Mouse (Mus musculus) liver, adult 2 months (tissue): ENCODE measurements around the gene N6amt1. TPM values are rescaled to one million over a fixed set of nuclear protein-coding genes. Genes with fewer than 3 reads are reported as not detected.

Experiments used
- DNase-seq: peaks from one replicate; pipeline ENCODE4 v3.0.0-alpha.2; 2011; ENCODE audit warnings: low read depth, low spot score; ENCODE audit errors: extremely low read depth
- H3K27ac ChIP-seq: fragments of 200-500 bp; replicated peaks from 2 replicates; pipeline ENCODE4 v1.5.1; 2012; ENCODE audit warnings: low read depth, mild to moderate bottlenecking, control low read depth, inconsistent platforms, low read length; ENCODE audit not compliant: insufficient read depth
- H3K27me3 ChIP-seq: fragments of 200-500 bp; 2 replicates; pipeline ENCODE4 v1.6.1; 2012; ENCODE audit warnings: mild to moderate bottlenecking, moderate library complexity, low read length, inconsistent platforms; ENCODE audit not compliant: control insufficient read depth, insufficient read depth
- H3K36me3 ChIP-seq: fragments of 200-500 bp; 2 replicates; pipeline ENCODE4 v1.6.1; 2012; ENCODE audit warnings: low read length, inconsistent platforms; ENCODE audit not compliant: control insufficient read depth, insufficient read depth
- H3K4me1 ChIP-seq: fragments of 200-500 bp; 2 replicates; pipeline ENCODE4 v1.6.1; 2011; ENCODE audit warnings: low read length; ENCODE audit not compliant: control insufficient read depth, insufficient read depth
- H3K4me3 ChIP-seq: fragments of 200-500 bp; 2 replicates; pipeline ENCODE4 v1.5.1; 2011; ENCODE audit warnings: low read depth, mild to moderate bottlenecking, control low read depth, low read length, moderate library complexity; ENCODE audit not compliant: insufficient read depth
- H3K79me2 ChIP-seq: fragments of 200-500 bp; 2 replicates; pipeline ENCODE4 v1.6.1; 2012; ENCODE audit warnings: inconsistent platforms, mild to moderate bottlenecking, low read length, moderate library complexity; ENCODE audit not compliant: control insufficient read depth, insufficient read depth
- H3K9ac ChIP-seq: fragments of 200-500 bp; 2 replicates; pipeline ENCODE4 v1.6.1; 2012; ENCODE audit warnings: low read depth, mild to moderate bottlenecking, control low read depth, inconsistent platforms, low read length
- CTCF ChIP-seq: fragments of 200-500 bp; IDR thresholded peaks from 2 replicates; pipeline ENCODE4 v1.5.1; 2011; ENCODE audit warnings: low read depth, low read length, control low read depth
- POLR2A ChIP-seq: fragments of 200-500 bp; IDR thresholded peaks from 2 replicates; pipeline ENCODE4 v1.6.1; 2011; ENCODE audit warnings: low read length, control low read depth; ENCODE audit not compliant: insufficient read depth; ENCODE audit errors: extremely low read depth
- WGBS: fragments of 180-500 bp; shearing (Covaris S2); methylation state at CpG from one replicate; pipeline ENCODE4 v1.1.7; 2018; 5-methylcytosine and 5-hydroxymethylcytosine counted together
- polyA plus RNA-seq: library from polyadenylated mRNA; depleted of rRNA; stranded (reverse); fragments of >200 nt; gene quantifications from 2 replicates; pipeline ENCODE4 v1.2.3, GENCODE M21; 2012
- total RNA-seq: library from RNA; depleted of rRNA; stranded (reverse); fragments of >200 nt; gene quantifications from 2 replicates; pipeline ENCODE4 v1.2.3, GENCODE M21; 2014

The N6amt1 gene
- total and polyA plus RNA-seq, 2 experiments: 4.9 to 9.1 TPM

GRCm38 (mm10) chr16:87341043-87341572, 12.9 kb upstream of the N6amt1 start:
- no peak for DNase-seq
- Histone ChIP-seq H3K9ac (no peak overlapping the region), H3K36me3 (no peaks in the 10 kb centered on the region), H3K27ac (no peak overlapping the region), H3K79me2 (no peaks in the 10 kb centered on the region), H3K4me1 (no peaks in the 10 kb centered on the region), H3K27me3 (no peaks in the 10 kb centered on the region), H3K4me3 (no peak overlapping the region)
- WGBS: 86% methylated on average over 6 of the region's 6 CpGs
- TF ChIP-seq POLR2A (no peak), CTCF (no peak)

GRCm38 (mm10) chr16:87348133-87348532, 5.9 kb upstream of the N6amt1 start:
- Histone ChIP-seq H3K27ac (no peak overlapping the region), H3K27me3 (no peaks in the 10 kb centered on the region), H3K4me1 (no peaks in the 10 kb centered on the region), H3K9ac (no peak overlapping the region), H3K79me2 (no peaks in the 10 kb centered on the region), H3K4me3 (no peak overlapping the region), H3K36me3 (no peaks in the 10 kb centered on the region)
- TF ChIP-seq CTCF (no peak), POLR2A (no peak)
- DNase-seq: no peak
- 93% methylated on average over 2 of the region's 2 CpGs for WGBS

- Histone ChIP-seq H3K36me3 (peaks cover 3% of the 10 kb centered on the region; the same call in 1 of the 2 replicates), H3K27ac (no peak overlapping the region), H3K4me3 (no peak overlapping the region), H3K9ac (no peak overlapping the region), H3K27me3 (no peaks in the 10 kb centered on the region), H3K79me2 (no peaks in the 10 kb centered on the region), H3K4me1 (no peaks in the 10 kb centered on the region)
- no peak for DNase-seq
- WGBS: 87% methylated on average over 5 of the region's 5 CpGs
- TF ChIP-seq CTCF: no peak
Measured at GRCm38 (mm10) chr16:87351386-87352105, 2.4 kb upstream of the N6amt1 start.

GRCm38 (mm10) chr16:87353605-87354004, 380 bp upstream of the N6amt1 start:
- no peaks in the 10 kb centered on the region for H3K79me2 ChIP-seq
- no peak for DNase-seq
- H3K4me1 ChIP-seq: no peaks in the 10 kb centered on the region
- WGBS: 100% methylated on average over 1 of the region's 1 CpGs
- no peak overlapping the region for H3K9ac ChIP-seq
- peak overlapping the region; percentile 89; the same call in 1 of the 2 replicates for H3K4me3 ChIP-seq
- no peak overlapping the region for H3K27ac ChIP-seq
- H3K36me3 ChIP-seq: peaks cover 12% of the 10 kb centered on the region; the same call in 1 of the 2 replicates
- H3K27me3 ChIP-seq: no peaks in the 10 kb centered on the region
- TF ChIP-seq POLR2A (no peak), CTCF (no peak)

- Histone ChIP-seq H3K9ac (no peak overlapping the region), H3K36me3 (peaks cover 18% of the 10 kb centered on the region; the same call in 1 of the 2 replicates), H3K4me1 (no peaks in the 10 kb centered on the region), H3K27ac (no peak overlapping the region), H3K79me2 (no peaks in the 10 kb centered on the region), H3K4me3 (no peak overlapping the region), H3K27me3 (no peaks in the 10 kb centered on the region)
- DNase-seq: no peak
- TF ChIP-seq POLR2A (no peak), CTCF (no peak)
- 89% methylated on average over 7 of the region's 7 CpGs for WGBS
Measured at GRCm38 (mm10) chr16:87354748-87355147, 763 bp downstream of the N6amt1 start.

GRCm38 (mm10) chr16:87360096-87360495, 6.1 kb downstream of the N6amt1 start:
- no peak for DNase-seq
- 91% methylated on average over 6 of the region's 6 CpGs for WGBS
- no peaks in the 10 kb centered on the region for H3K27me3 ChIP-seq
- TF ChIP-seq POLR2A: no peak
- no peak for TF ChIP-seq CTCF
- H3K4me3 ChIP-seq: no peak overlapping the region
- H3K9ac ChIP-seq: no peak overlapping the region
- H3K4me1 ChIP-seq: no peaks in the 10 kb centered on the region
- H3K79me2 ChIP-seq: no peaks in the 10 kb centered on the region
- H3K36me3 ChIP-seq: peaks cover 38% of the 10 kb centered on the region; the same call in 1 of the 2 replicates
- H3K27ac ChIP-seq: no peak overlapping the region
